Mouse (Mus musculus): Measurements from ENCODE around the gene Olfr455.
A peak's percentile ranks its signal among the peaks of the same experiment; 100 is the strongest.

Gene Olfr455

GRCm38 (mm10) chr6:42547461-42547860 lies at the start of gene Olfr455:
Gene Olfr455 (minus strand): TSS chr6:42547587.
- DNase-seq, result no peak

- DNase-seq, result no peak
These were observed 45.9 kb upstream of the Olfr455 start for GRCm38 (mm10) chr6:42593138-42593882.

- no peak for DNase-seq
These were observed 39.2 kb upstream of the Olfr455 start for GRCm38 (mm10) chr6:42586569-42586968.

- peak; percentile 59 for DNase-seq
These were observed 36.1 kb upstream of the Olfr455 start for GRCm38 (mm10) chr6:42583488-42583872.

- DNase-seq, result no peak
These were observed 35.5 kb upstream of the Olfr455 start for GRCm38 (mm10) chr6:42582741-42583487.

- DNase-seq, result no peak
These were observed 31.3 kb upstream of the Olfr455 start for GRCm38 (mm10) chr6:42578678-42579077.

- no peak for DNase-seq
These were observed 30.0 kb upstream of the Olfr455 start for GRCm38 (mm10) chr6:42577433-42577832.

GRCm38 (mm10) chr6:42568205-42568604 lies 20.8 kb upstream of the Olfr455 start:
- peak; percentile 16 for DNase-seq

GRCm38 (mm10) chr6:42566076-42566598 lies 18.8 kb upstream of the Olfr455 start:
- no peak for DNase-seq

- no peak for DNase-seq
These were observed 14.9 kb upstream of the Olfr455 start for GRCm38 (mm10) chr6:42562280-42562679.

GRCm38 (mm10) chr6:42560885-42561284 lies 13.5 kb upstream of the Olfr455 start:
- no peak for DNase-seq

GRCm38 (mm10) chr6:42558641-42559040 lies 11.3 kb upstream of the Olfr455 start:
- DNase-seq, result no peak

- DNase-seq, result no peak
These were observed 1.2 kb downstream of the Olfr455 start for GRCm38 (mm10) chr6:42546180-42546579.

- no peak for DNase-seq
These were observed 1.9 kb downstream of the Olfr455 start for GRCm38 (mm10) chr6:42545451-42545885.

GRCm38 (mm10) chr6:42544846-42545245 lies 2.5 kb downstream of the Olfr455 start:
- no peak for DNase-seq

GRCm38 (mm10) chr6:42542036-42543031 lies 5.1 kb downstream of the Olfr455 start:
- no peak for DNase-seq

- no peak for DNase-seq
These were observed 6.7 kb downstream of the Olfr455 start for GRCm38 (mm10) chr6:42540681-42541080.

- DNase-seq, result no peak
These were observed 7.7 kb downstream of the Olfr455 start for GRCm38 (mm10) chr6:42539711-42540110.

- no peak for DNase-seq
These were observed 33.9 kb downstream of the Olfr455 start for GRCm38 (mm10) chr6:42513461-42513860.

GRCm38 (mm10) chr6:42509311-42509710 lies 38.1 kb downstream of the Olfr455 start:
- DNase-seq, result no peak

GRCm38 (mm10) chr6:42503478-42503877 lies 43.9 kb downstream of the Olfr455 start:
- DNase-seq, result no peak

GRCm38 (mm10) chr6:42489731-42490130 lies 57.7 kb downstream of the Olfr455 start:
- no peak for DNase-seq

- no peak for DNase-seq
These were observed 60.3 kb downstream of the Olfr455 start, which contains the start of gene Olfr456 for GRCm38 (mm10) chr6:42487114-42487513. Gene Olfr456 (minus strand): TSS chr6:42487214.
